Mouse (Mus musculus): Measurements from ENCODE around the gene Oxsr1. TPM values are rescaled to one million over a fixed set of nuclear protein-coding genes. Genes with fewer than 3 reads are reported as not detected.

Oxsr1 gene
- polyA plus RNA-seq, 1 experiment from 2014 or later, result 4.8 TPM

DNA sequence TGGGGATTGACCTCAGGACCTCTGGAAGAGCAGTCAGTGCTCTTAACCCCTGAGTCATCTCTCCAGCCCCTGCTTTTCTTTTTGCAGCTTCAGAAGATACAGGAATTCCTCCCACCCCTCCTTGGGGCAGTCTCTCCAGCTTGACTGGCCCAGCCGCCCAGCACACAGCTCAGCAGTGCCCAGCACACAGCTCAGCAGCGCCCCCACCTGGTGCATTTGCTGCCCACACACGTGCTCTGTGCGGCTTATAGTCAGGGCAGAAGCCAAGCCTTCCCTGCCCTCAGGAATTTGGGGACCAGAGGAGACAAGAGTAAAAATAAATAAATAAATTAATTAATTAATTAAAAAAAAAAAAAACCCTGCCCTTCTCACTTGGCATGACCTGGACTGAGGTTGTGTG lies 29.8 kb upstream of the Oxsr1 start:
- Histone ChIP-seq H3K4me2 (no peak overlapping the region), H3K4me3 (replicated peaks) (no peak overlapping the region), H3K4me1 (replicated peaks) (peaks cover 7% of the 10 kb centered on the region), H3K27me3 (no peaks in the 10 kb centered on the region), H3K36me3 (replicated peaks) (peaks cover 21% of the 10 kb centered on the region), H3K9me3 (replicated peaks) (no peaks in the 10 kb centered on the region), H3K9ac (no peak overlapping the region), H3K27ac (replicated peaks) (no peak overlapping the region)
- WGBS (ENCODE audit: insufficient replicate concordance), result 28% methylated on average over 4 of the region's 4 CpGs
- ATAC-seq (ENCODE audit: insufficient read depth), result peak; percentile 63

DNA sequence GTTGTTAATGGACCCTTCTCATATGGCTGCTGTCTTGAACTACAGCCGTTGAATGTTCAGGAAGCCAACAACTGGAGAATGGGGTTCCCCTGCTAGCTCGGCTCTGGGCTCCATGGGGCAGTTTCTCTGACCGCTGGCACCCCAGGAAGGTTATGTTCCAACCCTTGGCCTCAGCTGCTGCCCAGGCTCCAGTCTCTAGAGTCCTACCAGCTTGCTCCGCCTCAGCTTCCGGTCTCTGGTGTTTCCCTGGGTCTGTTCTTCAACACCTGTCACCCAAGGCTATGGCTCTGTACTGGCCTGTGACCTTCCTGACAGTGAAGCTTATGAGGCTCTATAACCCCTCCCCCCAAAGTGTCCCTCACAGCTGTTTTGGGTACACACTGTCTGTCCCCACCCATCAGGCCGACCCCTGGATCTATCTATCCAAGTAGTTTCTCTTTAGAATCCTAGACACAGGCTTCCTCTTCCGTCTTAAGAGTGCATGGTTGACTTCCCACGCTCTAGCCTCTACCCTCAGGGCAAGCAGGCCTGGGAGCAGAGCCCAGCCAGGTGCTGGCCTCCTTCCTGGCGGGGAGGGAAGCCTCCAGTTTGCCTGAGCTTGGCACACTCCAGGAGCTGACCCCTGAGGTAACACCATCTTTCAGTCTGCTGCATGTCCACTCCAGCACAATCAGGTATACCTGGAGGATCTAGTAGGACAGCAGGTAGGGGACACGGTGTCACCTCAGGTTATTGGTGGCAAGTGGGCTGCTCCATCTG lies 28.9 kb upstream of the Oxsr1 start:
- H3K9me3 ChIP-seq (replicated peaks), result no peaks in the 10 kb centered on the region
- H3K9ac ChIP-seq, result no peak overlapping the region
- no peaks in the 10 kb centered on the region for H3K27me3 ChIP-seq
- peaks cover 28% of the 10 kb centered on the region for H3K36me3 ChIP-seq (replicated peaks)
- WGBS (ENCODE audit: insufficient replicate concordance), result 75% methylated on average over 10 of the region's 10 CpGs
- ATAC-seq (ENCODE audit: insufficient read depth), result no peak
- no peak overlapping the region for H3K4me3 ChIP-seq (replicated peaks)
- H3K4me1 ChIP-seq (replicated peaks), result peaks cover 7% of the 10 kb centered on the region; the same call in 1 of the 2 replicates
- no peak overlapping the region for H3K4me2 ChIP-seq
- H3K27ac ChIP-seq (replicated peaks), result no peak overlapping the region

DNA sequence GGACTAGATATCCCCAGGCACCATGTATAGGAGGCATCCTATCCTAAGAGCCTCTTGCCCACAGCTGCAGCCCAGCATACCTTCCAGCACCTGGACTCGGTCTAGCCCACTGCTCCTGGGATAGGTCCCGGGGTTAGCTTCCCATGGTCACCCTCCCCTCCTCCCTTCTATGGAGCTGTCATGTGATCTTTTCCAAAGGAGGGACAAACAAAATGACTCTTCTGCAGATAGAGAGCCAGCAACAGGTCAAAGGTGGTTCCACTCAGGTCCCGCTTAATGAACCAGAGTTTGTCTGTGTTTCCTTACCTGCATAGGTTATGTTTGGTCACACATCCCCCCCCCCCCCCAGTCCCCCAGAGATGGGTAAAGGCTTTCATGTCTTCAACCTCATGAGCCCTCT lies 28.3 kb upstream of the Oxsr1 start:
- Histone ChIP-seq H3K4me1 (replicated peaks) (peaks cover 7% of the 10 kb centered on the region; the same call in 1 of the 2 replicates), H3K36me3 (replicated peaks) (peaks cover 32% of the 10 kb centered on the region), H3K9me3 (replicated peaks) (no peaks in the 10 kb centered on the region), H3K4me2 (no peak overlapping the region), H3K27ac (replicated peaks) (no peak overlapping the region), H3K4me3 (replicated peaks) (no peak overlapping the region), H3K27me3 (no peaks in the 10 kb centered on the region), H3K9ac (no peak overlapping the region)
- no peak; the same call in 1 of the 2 replicates for ATAC-seq (ENCODE audit: insufficient read depth)
- 70% methylated on average over 3 of the region's 3 CpGs for WGBS (ENCODE audit: insufficient replicate concordance)

DNA sequence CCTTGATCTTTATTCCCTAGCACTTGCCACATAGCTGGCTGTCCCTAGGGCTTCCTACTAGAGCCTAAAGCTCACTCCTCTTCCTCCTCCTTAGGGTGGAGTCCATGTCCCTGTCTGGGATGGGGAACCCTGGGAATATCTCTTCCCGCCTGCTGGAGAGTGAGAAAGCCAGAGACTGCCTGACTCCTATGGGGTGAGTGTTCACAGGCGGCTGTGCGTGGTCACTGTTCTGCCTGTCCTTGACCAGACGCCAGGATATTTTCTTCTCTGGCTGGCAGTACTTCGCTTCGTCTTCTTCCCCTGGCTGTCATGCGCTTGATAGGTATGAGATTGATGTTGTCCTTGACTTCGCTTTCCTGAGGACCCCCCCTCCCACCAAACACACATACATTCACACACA lies 24.1 kb upstream of the Oxsr1 start:
- no peaks in the 10 kb centered on the region for H3K27me3 ChIP-seq
- H3K36me3 ChIP-seq (replicated peaks), result peaks cover 41% of the 10 kb centered on the region
- no peak overlapping the region for H3K4me3 ChIP-seq (replicated peaks)
- no peak overlapping the region for H3K27ac ChIP-seq (replicated peaks)
- H3K9ac ChIP-seq, result no peak overlapping the region
- ATAC-seq (ENCODE audit: insufficient read depth), result no peak
- peaks cover 22% of the 10 kb centered on the region for H3K4me1 ChIP-seq (replicated peaks)
- H3K4me2 ChIP-seq, result no peak overlapping the region
- H3K9me3 ChIP-seq (replicated peaks), result no peaks in the 10 kb centered on the region
- WGBS (ENCODE audit: insufficient replicate concordance), result 84% methylated on average over 8 of the region's 8 CpGs

DNA sequence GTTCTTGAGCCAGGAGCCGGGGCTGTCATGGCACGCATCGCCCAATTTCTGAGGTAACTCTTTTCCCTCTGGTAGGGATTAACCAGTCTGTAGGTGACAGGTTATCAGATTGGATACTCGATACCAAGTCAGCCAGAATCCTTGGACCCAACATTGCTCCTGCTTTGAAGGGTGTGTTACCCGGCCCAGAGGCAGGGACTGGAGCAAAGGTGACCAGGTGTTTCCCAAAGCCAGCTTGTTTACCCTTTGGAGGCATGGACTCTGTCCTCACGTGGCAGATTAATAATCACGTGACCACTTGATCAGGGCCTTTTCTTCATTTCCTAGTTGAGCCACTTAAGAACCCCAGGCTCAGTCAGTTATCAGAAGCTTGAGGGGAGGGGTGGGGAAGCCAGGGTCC lies 20.5 kb upstream of the Oxsr1 start:
- Histone ChIP-seq H3K27me3 (no peaks in the 10 kb centered on the region), H3K27ac (replicated peaks) (no peak overlapping the region), H3K4me3 (replicated peaks) (no peak overlapping the region), H3K9me3 (replicated peaks) (no peaks in the 10 kb centered on the region), H3K4me2 (peak overlapping the region; percentile 94; the same call in 1 of the 2 replicates), H3K36me3 (replicated peaks) (peaks cover 30% of the 10 kb centered on the region), H3K4me1 (replicated peaks) (peaks cover 43% of the 10 kb centered on the region), H3K9ac (no peak overlapping the region)
- WGBS (ENCODE audit: insufficient replicate concordance), result 75% methylated on average over 7 of the region's 7 CpGs
- ATAC-seq (ENCODE audit: insufficient read depth), result no peak

DNA sequence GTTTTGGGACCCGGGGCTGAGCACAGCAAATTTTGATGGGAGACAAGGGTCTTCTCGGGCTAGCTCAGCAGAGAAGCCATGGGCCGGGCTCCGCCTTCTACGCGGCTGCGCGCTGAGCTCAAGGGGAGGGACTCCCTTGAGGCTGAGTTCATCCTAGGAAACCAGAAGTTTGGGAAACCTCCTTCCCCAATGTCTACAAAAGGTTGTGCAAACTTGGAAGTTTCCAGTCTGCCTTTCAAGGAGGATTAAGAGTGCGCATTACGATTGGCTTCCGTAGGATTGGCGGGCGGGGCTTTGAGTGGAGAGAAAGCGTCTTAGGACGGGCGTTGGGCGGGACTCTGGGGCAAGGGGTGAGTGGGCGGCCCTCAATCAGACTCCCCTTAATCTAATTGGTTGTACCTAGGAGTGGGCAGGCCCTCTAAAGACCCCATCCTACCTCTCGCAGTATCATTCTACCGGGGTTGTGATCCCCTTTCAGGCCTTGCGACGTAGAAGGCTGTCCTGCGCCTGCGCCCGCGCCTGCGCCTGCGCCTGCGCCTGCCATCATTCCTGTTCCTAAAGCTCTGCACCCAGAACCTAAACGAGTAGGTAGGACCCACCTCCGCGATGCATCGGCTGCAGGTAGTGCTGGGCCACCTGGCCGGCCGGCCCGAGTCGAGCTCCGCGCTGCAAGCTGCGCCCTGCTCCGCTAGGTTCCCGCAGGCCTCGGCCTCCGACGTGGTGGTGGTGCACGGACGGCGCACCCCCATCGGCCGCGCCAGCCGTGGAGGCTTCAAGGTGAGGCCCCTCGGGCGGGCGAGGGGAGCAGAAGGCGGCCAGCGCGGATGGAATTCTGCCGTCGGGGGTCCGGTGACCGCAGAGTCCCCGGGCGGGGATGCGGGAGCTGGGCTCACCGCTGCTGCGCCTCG lies 18.9 kb upstream of the Oxsr1 start, which contains the start of gene Myd88:
Gene Myd88 (minus strand): TSS at position 503 of the 908 bp plus-strand sequence.
- peak; percentile 94 for ATAC-seq (ENCODE audit: insufficient read depth)
- Histone ChIP-seq H3K27me3 (no peaks in the 10 kb centered on the region), H3K4me2 (peak within 1 kb of the TSS; percentile 94), H3K4me1 (replicated peaks) (peaks cover 43% of the 10 kb centered on the region), H3K9ac (peak within 1 kb of the TSS; percentile 85), H3K4me3 (replicated peaks) (peak within 1 kb of the TSS; percentile 93), H3K36me3 (replicated peaks) (peaks cover 31% of the 10 kb centered on the region), H3K27ac (replicated peaks) (peak within 1 kb of the TSS; percentile 92), H3K9me3 (replicated peaks) (no peaks in the 10 kb centered on the region)
- WGBS (ENCODE audit: insufficient replicate concordance), result under 1% methylated on average over 68 of the region's 68 CpGs

DNA sequence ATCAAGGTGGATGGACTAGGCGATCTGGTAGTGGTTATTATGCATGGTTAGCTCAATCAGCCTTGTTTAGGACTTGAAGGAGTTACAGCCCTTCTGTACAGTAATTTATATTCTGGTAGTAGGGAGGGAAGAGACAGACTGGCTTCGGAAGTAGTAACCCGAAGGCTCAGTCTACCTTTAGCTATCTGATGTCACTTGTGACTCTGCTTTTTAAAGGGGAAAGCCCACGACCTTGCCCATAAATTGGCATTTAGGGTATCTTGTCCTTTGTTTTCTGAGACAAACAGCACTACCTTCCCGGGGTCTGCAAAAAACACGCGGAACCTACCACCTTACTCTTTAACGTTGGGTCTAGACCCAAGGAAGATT lies 18.0 kb upstream of the Oxsr1 start:
- Histone ChIP-seq H3K4me2 (peak overlapping the region; percentile 94), H3K9me3 (replicated peaks) (no peaks in the 10 kb centered on the region), H3K27ac (replicated peaks) (peak overlapping the region; percentile 92), H3K4me3 (replicated peaks) (peak overlapping the region; percentile 93), H3K4me1 (replicated peaks) (peaks cover 43% of the 10 kb centered on the region), H3K27me3 (no peaks in the 10 kb centered on the region), H3K9ac (peak overlapping the region; percentile 85), H3K36me3 (replicated peaks) (peaks cover 26% of the 10 kb centered on the region)
- ATAC-seq (ENCODE audit: insufficient read depth), result no peak
- WGBS (ENCODE audit: insufficient replicate concordance), result 3% methylated on average over 8 of the region's 8 CpGs

DNA sequence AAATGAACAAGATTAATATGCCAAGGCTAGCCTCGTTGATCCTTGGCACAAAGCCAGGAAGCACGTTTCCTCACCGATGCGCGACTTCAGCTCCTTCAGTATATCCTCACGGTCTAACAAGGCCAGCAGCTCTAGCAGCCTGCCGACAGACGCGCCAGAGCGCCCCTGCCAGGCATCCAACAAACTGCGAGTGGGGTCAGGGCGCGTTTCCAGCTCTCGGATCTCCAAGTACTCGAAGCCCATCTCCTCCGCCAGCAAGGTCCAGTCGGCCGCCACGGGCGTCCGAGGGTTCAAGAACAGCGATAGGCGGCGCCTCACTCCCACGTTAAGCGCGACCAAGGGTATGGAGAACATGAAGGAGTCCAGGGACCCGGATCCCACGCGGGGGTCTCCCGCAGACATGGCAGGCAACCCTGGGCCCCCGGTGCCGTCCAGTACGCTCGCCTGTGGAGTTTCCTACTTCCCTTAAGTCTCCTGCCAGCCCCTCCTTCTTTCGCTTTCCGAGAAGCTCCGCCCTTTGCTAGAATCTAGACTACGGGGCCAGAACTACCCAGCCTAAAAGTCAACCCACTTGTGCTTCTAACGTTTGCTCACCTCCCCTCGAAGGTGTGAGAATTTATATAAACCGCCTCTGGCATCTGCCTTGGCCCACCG lies 17.5 kb upstream of the Oxsr1 start, which contains the start of gene Acaa1a:
Gene Acaa1a (plus strand): TSS at position 119 of the 654 bp plus-strand sequence.
- Histone ChIP-seq H3K9me3 (replicated peaks) (no peaks in the 10 kb centered on the region), H3K4me1 (replicated peaks) (peaks cover 44% of the 10 kb centered on the region), H3K4me2 (peak within 1 kb of the TSS; percentile 94), H3K4me3 (replicated peaks) (peak within 1 kb of the TSS; percentile 93), H3K27me3 (no peaks in the 10 kb centered on the region), H3K9ac (peak within 1 kb of the TSS; percentile 85), H3K36me3 (replicated peaks) (peaks cover 21% of the 10 kb centered on the region), H3K27ac (replicated peaks) (peak within 1 kb of the TSS; percentile 92)
- under 1% methylated on average over 43 of the region's 43 CpGs for WGBS (ENCODE audit: insufficient replicate concordance)
- ATAC-seq (ENCODE audit: insufficient read depth), result peak; percentile 42

DNA sequence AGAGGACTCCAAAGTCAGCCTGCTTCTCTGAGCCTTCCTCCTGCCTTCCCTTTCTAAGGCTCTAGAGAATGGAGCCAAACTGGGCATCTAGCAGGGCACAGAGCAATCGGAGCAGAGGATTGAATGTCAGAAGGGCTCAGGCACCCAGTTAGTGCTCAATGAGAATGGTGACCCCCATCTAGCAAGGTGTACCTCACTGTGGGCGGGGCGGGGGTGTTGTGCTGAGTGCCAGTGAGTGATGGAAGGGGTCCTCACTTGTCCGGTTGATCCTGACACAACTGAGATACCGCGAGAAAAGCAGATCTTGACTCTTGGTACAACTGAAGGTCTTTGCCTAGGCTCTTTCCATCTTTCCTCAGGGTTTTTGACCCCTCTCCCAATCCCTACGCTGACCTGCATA lies 16.9 kb upstream of the Oxsr1 start:
- WGBS (ENCODE audit: insufficient replicate concordance), result 30% methylated on average over 7 of the region's 7 CpGs

DNA sequence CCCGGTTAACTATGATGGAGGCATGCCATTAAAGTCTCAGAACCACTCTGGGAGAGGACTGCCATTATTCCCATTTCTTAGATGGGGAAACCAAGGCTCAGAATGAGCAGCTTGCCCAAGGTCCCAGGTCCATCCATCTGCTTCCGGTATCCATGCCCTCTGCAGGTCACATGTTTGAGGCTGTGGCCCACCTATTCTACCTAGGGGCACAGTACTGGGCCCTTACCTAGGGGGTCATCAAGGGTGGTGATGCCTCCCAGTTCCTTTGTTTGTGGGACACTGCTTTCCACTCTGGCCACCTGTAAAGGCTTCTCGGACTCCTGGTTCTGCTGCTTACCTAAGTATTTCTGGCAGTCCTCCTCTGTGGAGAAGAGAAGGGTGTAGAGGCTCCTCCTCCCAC lies 16.1 kb upstream of the Oxsr1 start:
- 74% methylated on average over 3 of the region's 3 CpGs for WGBS (ENCODE audit: insufficient replicate concordance)
- Histone ChIP-seq H3K9me3 (replicated peaks) (no peaks in the 10 kb centered on the region), H3K27ac (replicated peaks) (no peak overlapping the region), H3K4me3 (replicated peaks) (no peak overlapping the region), H3K9ac (no peak overlapping the region), H3K27me3 (no peaks in the 10 kb centered on the region), H3K4me2 (peak overlapping the region; percentile 94; the same call in 1 of the 2 replicates), H3K36me3 (replicated peaks) (peaks cover 16% of the 10 kb centered on the region; the same call in 1 of the 2 replicates), H3K4me1 (replicated peaks) (peaks cover 54% of the 10 kb centered on the region)
- ATAC-seq (ENCODE audit: insufficient read depth), result no peak

More for the DNA sequence above, 16.9 kb upstream of the Oxsr1 start:
- ATAC-seq (ENCODE audit: insufficient read depth), result no peak
- peaks cover 19% of the 10 kb centered on the region for H3K36me3 ChIP-seq (replicated peaks)
- no peak overlapping the region; the same call in 1 of the 2 replicates for H3K27ac ChIP-seq (replicated peaks)
- no peaks in the 10 kb centered on the region for H3K9me3 ChIP-seq (replicated peaks)
- no peaks in the 10 kb centered on the region for H3K27me3 ChIP-seq
- H3K4me2 ChIP-seq, result peak overlapping the region; percentile 94
- H3K9ac ChIP-seq, result peak overlapping the region; percentile 85
- H3K4me3 ChIP-seq (replicated peaks), result peak overlapping the region; percentile 93
- H3K4me1 ChIP-seq (replicated peaks), result peaks cover 50% of the 10 kb centered on the region

Data from liver, embryonic 15.5 days (tissue).